Mouse (Mus musculus) heart, embryonic 16.5 days (tissue): ENCODE measurements at regions not wholly inside any gene's neighbourhood (a gene's known extent, or its start where the extent isn't known, plus 50 kb on each side); places are given as distances from the start of the nearest gene placed in this dataset.

Experiments used
- ATAC-seq: fragments of 200-750 bp; cut with Nextera tagmentation; replicated peaks from 2 replicates; pipeline ENCODE4 v1.8.0; 2017; ENCODE audit warnings: moderate number of reproducible peaks; ENCODE audit not compliant: insufficient read depth, low FRiP score; ENCODE audit errors: extremely low read depth
- H3K27ac ChIP-seq: fragments of 300-500 bp; sonication (generic); 2 replicates; pipeline ENCODE4 v1.5.1; 2014; ENCODE audit warnings: mild to moderate bottlenecking, low read length, control low read depth, moderate library complexity
- H3K27me3 ChIP-seq: fragments of 300-500 bp; sonication (generic); 2 replicates; pipeline ENCODE4 v1.6.1; 2014; ENCODE audit warnings: low read length, mixed read lengths; ENCODE audit not compliant: control insufficient read depth, insufficient read depth
- H3K36me3 ChIP-seq: fragments of 300-500 bp; sonication (generic); 2 replicates; pipeline ENCODE4 v1.6.1; 2014; ENCODE audit not compliant: control insufficient read depth, insufficient read depth
- H3K4me1 ChIP-seq: fragments of 300-500 bp; sonication (generic); 2 replicates; pipeline ENCODE4 v1.6.1; 2014; ENCODE audit warnings: low read length, mixed read lengths; ENCODE audit not compliant: control insufficient read depth, insufficient read depth
- H3K4me2 ChIP-seq: fragments of 300-500 bp; sonication (generic); 2 replicates; pipeline ENCODE4 v1.6.1; 2014; ENCODE audit warnings: low read depth, mild to moderate bottlenecking, control low read depth, low read length
- H3K4me3 ChIP-seq: fragments of 300-500 bp; sonication (generic); 2 replicates; pipeline ENCODE4 v1.5.1; 2014; ENCODE audit warnings: mild to moderate bottlenecking, control low read depth, low read length
- H3K9ac ChIP-seq: fragments of 300-500 bp; sonication (generic); 2 replicates; pipeline ENCODE4 v1.6.1; 2014; ENCODE audit warnings: low read length, control low read depth
- H3K9me3 ChIP-seq: fragments of 300-500 bp; sonication (generic); replicated peaks from 2 replicates; pipeline ENCODE4 v1.6.1; 2016; ENCODE audit warnings: low read length; ENCODE audit not compliant: control insufficient read depth
- WGBS: fragments of 180-500 bp; shearing (Covaris S2); extraction: QIAGEN DNeasy Blood & Tissue Kit; methylation state at CpG from one replicate; pipeline ENCODE4 v1.1.7; 2014; 5-methylcytosine and 5-hydroxymethylcytosine counted together

DNA sequence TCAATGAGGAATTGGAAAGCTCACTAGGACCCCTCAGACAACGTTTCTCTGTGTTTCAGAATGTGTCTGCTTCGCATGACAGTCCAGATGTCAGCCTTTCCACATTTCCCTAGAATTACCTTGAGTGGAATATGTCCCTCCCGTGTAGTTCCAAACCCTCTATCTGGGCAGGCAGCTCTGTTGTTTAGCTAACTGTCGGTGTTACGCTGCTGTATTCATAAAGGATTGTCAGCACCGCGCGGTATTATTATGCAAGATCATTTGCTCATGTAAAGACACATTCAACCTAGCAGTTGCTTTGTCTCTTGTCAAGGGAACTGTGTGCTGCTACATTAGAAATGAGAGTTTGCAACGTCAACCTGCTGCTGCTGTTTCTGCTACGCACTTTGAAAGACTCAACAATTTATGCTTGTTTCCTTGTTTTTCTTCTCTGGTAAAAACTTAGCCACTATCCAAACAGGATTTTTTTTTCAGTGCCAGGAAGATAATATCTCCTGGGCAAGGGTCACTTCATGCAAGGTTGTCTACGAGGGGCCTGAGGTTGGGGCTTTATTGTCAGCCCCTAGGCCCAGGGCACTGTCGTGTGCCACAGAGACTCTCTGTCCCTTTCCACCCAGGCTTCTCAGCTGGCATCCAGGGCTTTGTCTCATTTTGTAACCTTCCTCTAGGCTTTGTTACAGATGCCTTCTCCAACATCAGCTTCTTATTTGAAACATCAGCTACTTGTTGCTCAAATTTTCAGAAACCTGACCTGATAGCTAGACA, 340.8 kb upstream of the Prkd1 start:
- no peak overlapping the region for H3K4me3 ChIP-seq
- no peak overlapping the region for H3K4me2 ChIP-seq
- H3K9me3 ChIP-seq: no peaks in the 10 kb centered on the region
- ATAC-seq: no peak
- no peaks in the 10 kb centered on the region for H3K27me3 ChIP-seq
- WGBS: 73% methylated on average over 12 of the region's 12 CpGs
- H3K9ac ChIP-seq: no peak overlapping the region
- H3K4me1 ChIP-seq: no peaks in the 10 kb centered on the region
- no peaks in the 10 kb centered on the region for H3K36me3 ChIP-seq
- no peak overlapping the region for H3K27ac ChIP-seq

DNA sequence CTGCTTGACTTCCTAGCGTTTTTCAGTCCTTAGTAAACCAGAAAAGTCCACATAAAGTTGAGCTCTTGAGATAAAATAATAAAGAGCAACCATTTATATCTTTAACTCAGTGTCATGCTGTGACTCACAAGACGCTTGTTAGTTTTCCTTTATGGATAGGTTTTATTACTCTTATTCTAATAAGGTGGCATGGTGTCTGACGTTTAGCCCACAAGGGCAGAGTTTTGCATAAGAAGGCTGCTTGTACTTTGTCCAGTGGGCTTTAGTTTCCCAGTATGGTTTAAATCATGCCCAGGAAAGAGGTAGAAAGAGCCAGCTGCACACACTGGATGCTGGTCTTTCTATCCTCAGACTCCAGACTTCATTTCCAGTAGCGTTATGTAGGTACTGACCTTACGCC, 332.4 kb upstream of the Prkd1 start:
- Histone ChIP-seq H3K4me3 (no peak overlapping the region), H3K4me1 (no peaks in the 10 kb centered on the region), H3K27ac (no peak overlapping the region), H3K4me2 (no peak overlapping the region), H3K27me3 (no peaks in the 10 kb centered on the region), H3K36me3 (no peaks in the 10 kb centered on the region), H3K9me3 (no peaks in the 10 kb centered on the region), H3K9ac (no peak overlapping the region)
- 82% methylated on average over 5 of the region's 5 CpGs for WGBS
- ATAC-seq: no peak

DNA sequence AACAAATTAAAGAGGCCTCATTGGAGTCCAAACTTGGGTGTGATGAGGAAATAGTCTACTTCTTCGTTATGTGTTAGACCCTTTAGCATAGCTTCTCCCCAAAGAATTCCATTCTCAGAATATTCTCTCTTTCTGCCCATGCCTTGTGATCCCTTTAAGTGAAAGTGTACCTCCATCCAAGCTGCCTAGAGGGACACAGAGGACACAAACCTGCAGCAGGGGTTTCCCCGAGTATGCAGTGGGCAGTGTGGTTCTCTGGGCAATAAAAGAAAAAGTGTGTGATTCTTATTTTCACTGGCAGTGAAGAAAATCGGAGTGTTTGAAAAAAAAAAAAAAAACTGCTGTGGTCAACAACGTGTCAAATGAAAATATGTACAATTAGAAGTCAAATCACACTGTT, 331.9 kb upstream of the Prkd1 start:
- no peak overlapping the region for H3K4me3 ChIP-seq
- no peak overlapping the region for H3K27ac ChIP-seq
- 74% methylated on average over 4 of the region's 4 CpGs for WGBS
- H3K4me1 ChIP-seq: no peaks in the 10 kb centered on the region
- H3K9me3 ChIP-seq: no peaks in the 10 kb centered on the region
- no peak for ATAC-seq
- H3K4me2 ChIP-seq: no peak overlapping the region
- no peak overlapping the region for H3K9ac ChIP-seq
- no peaks in the 10 kb centered on the region for H3K36me3 ChIP-seq
- no peaks in the 10 kb centered on the region for H3K27me3 ChIP-seq

DNA sequence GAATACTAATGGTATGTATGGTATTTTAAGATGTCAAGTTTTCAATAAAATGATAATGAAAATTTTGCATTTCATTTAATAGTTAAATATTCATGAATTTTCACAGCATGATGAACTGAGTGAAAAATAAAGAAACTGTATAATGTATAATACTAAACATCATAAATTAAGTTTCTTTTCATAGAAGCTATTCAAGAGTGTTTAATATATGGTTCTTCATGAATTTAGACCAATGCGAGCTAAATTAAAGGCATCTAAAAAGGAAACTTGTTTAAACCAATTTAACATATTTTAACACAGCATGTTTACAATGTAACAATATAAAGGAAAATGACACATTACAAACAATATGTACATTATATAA, 321.8 kb upstream of the Prkd1 start:
- WGBS: 86% methylated on average over 1 of the region's 1 CpGs
- Histone ChIP-seq H3K9me3 (0 out of 2 replicates have a peak, but pooled peaks cover 2% of the 10 kb centered on the region), H3K27me3 (no peaks in the 10 kb centered on the region), H3K4me2 (no peak overlapping the region), H3K4me3 (no peak overlapping the region), H3K36me3 (no peaks in the 10 kb centered on the region), H3K4me1 (no peaks in the 10 kb centered on the region), H3K27ac (no peak overlapping the region), H3K9ac (no peak overlapping the region)
- ATAC-seq: no peak

DNA sequence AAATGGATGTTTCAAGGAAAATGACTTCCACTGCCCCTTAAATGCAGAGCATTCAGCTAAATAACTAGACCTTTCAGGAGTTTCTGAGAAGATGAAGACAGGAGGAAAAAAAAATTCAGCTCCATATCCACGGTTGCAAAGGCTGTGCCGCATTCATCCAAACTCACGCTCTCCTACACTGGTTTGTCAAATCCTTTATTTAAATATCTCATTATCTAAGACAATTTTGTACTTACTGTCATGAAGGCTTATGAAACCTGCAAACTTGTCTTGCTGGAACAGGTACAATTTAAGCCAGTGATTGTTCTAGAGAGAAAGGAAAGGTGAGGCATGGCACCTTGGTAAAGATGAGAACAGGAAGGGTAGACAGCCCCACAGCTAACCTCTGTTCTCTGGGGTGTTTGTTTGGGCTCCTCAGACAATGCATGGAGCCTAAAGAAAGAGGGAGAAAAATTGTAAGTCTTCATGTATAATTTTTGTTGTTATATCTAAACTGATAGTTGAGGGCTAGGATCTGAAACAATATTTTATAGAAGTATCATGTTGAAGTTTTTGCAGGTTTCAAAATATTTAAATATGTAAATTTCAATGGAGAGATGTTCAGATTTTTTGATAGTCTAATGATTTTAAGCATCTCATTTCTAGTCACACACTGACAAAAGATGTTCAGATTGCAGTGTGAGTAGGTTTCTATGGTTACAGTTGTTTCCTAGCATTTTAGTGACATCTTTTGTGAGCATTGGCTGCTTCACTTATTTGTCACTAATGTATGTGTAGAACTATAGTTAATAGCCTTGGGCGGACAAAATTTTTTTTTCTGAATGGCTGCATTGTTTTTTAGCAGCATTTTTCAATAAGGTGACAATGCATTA, 321.2 kb upstream of the Prkd1 start:
- Histone ChIP-seq H3K9me3 (0 out of 2 replicates have a peak, but pooled peaks cover 2% of the 10 kb centered on the region), H3K9ac (no peak overlapping the region), H3K4me1 (no peaks in the 10 kb centered on the region), H3K4me2 (no peak overlapping the region), H3K27ac (no peak overlapping the region), H3K36me3 (no peaks in the 10 kb centered on the region), H3K4me3 (no peak overlapping the region), H3K27me3 (no peaks in the 10 kb centered on the region)
- no peak for ATAC-seq
- WGBS: 92% methylated on average over 4 of the region's 4 CpGs

DNA sequence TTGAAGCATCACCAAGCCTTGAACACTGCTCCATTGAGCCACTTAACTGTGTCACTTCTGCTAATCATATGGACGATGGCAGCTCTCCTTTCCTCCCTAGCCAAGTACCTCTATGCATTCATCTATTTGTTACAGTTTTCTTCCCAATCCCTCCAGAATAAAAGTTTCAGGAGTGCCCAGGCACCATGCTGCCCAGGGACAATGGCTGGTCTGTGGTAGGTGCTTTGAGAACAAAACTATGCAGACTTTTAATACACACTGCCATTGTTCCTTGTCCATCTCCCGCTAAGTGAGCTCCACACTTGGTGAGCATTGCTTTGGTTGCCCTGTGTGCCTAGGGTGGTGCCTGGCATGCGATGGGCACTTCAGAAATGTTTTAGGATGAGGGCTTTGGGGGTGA, 320.5 kb upstream of the Prkd1 start:
- H3K4me3 ChIP-seq: no peak overlapping the region
- WGBS: 57% methylated on average over 3 of the region's 3 CpGs

DNA sequence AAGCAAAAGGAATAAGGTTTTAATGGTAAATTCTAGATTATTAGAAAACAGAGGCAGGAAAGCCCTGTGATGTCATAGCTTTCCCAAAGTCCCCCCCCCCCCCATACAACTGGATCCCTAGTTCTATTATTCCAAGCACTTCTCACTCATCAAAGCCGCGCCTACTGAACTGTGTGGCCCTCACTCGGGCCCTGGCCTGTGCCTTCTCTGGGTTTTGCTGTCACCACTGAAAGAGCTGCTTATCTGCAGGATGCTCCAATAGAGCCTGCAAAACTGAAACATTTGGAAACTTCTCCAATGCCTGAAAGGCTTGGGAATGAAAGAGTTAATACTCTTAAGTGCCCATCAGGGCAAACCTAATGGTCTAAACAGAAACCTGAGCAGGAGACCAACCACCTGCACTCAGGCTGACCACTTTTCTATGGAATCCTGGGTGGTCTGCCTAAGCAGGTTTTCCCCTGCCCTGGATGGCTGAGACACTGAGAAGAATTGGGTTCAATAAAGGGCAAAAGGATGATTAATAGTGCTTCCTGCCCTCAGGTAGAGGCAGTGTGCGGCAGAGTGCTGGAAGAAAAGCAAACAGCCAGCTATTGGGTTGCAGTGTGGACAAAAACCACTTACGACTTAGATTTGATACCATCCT, 318.4 kb upstream of the Prkd1 start:
- no peaks in the 10 kb centered on the region for H3K27me3 ChIP-seq
- 63% methylated on average over 5 of the region's 5 CpGs for WGBS
- H3K4me3 ChIP-seq: no peak overlapping the region
- no peak overlapping the region for H3K9ac ChIP-seq
- no peaks in the 10 kb centered on the region for H3K36me3 ChIP-seq
- no peaks in the 10 kb centered on the region for H3K9me3 ChIP-seq
- no peak overlapping the region for H3K27ac ChIP-seq
- no peak overlapping the region for H3K4me2 ChIP-seq
- H3K4me1 ChIP-seq: no peaks in the 10 kb centered on the region
- ATAC-seq: no peak

More for the DNA sequence above, 320.5 kb upstream of the Prkd1 start:
- no peak overlapping the region for H3K4me2 ChIP-seq
- no peak overlapping the region for H3K27ac ChIP-seq
- ATAC-seq: no peak
- no peaks in the 10 kb centered on the region for H3K27me3 ChIP-seq
- H3K9ac ChIP-seq: no peak overlapping the region
- no peaks in the 10 kb centered on the region for H3K4me1 ChIP-seq
- 0 out of 2 replicates have a peak, but pooled peaks cover 2% of the 10 kb centered on the region for H3K9me3 ChIP-seq
- H3K36me3 ChIP-seq: no peaks in the 10 kb centered on the region

DNA sequence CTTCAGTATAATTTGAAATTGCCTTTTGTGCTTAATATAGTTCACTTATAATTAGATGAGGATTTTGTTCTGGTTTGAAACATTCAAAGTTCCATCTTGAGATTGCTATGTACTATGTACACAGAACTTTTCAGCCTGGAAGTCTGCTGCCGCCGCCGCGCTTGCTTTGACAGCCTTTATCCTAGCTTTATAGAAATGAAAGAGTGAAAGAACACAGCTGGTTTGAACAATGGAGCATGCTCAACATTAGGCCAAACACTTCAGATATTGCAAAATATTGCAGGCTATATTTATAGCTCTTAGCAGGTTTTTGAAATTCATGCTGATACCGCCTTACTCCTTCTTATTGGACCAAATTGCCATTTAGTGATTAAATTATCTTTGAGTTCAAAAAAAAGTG, 305.1 kb upstream of the Prkd1 start:
- Histone ChIP-seq H3K27ac (no peak overlapping the region), H3K9ac (no peak overlapping the region), H3K4me3 (no peak overlapping the region), H3K27me3 (no peaks in the 10 kb centered on the region), H3K4me2 (no peak overlapping the region), H3K4me1 (no peaks in the 10 kb centered on the region), H3K36me3 (no peaks in the 10 kb centered on the region), H3K9me3 (no peaks in the 10 kb centered on the region)
- WGBS: 81% methylated on average over 5 of the region's 5 CpGs
- no peak for ATAC-seq

DNA sequence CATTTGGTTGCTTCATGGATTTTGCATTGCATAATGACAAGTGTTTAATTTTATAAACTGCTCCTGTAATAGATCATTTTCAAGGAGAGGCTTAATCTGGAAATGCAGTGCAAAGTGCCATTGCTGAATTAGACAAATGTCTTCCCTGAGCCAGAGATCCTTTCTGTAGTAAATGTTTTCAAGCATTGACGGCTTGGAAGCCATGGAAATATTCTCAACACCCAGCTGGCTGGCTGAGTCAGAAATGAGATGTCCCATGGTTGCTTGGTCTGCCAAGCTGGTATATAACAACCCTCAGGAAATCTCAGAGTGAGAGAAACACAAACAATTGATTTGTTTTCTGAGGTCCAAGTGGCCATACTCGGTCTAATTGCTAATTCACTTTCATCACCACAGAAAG, 298.1 kb upstream of the Prkd1 start:
- ATAC-seq: no peak
- H3K9me3 ChIP-seq: no peaks in the 10 kb centered on the region
- WGBS: 73% methylated on average over 2 of the region's 2 CpGs

More for the DNA sequence above, 298.1 kb upstream of the Prkd1 start:
- no peaks in the 10 kb centered on the region for H3K4me1 ChIP-seq
- H3K4me2 ChIP-seq: no peak overlapping the region
- no peak overlapping the region for H3K9ac ChIP-seq
- H3K27ac ChIP-seq: no peak overlapping the region
- peaks cover 4% of the 10 kb centered on the region; the same call in 1 of the 2 replicates for H3K27me3 ChIP-seq
- no peak overlapping the region for H3K4me3 ChIP-seq
- no peaks in the 10 kb centered on the region for H3K36me3 ChIP-seq
